Mouse (Mus musculus): ENCODE results near the gene Wdpcp. TPM values are rescaled to one million over a fixed set of nuclear protein-coding genes. Genes with fewer than 3 reads are reported as not detected.
A peak's percentile ranks its signal among the peaks of the same experiment; 100 is the strongest.

Gene Wdpcp
- polyA plus RNA-seq, 1 experiment from 2014 or later, result 9.3 TPM

DNA sequence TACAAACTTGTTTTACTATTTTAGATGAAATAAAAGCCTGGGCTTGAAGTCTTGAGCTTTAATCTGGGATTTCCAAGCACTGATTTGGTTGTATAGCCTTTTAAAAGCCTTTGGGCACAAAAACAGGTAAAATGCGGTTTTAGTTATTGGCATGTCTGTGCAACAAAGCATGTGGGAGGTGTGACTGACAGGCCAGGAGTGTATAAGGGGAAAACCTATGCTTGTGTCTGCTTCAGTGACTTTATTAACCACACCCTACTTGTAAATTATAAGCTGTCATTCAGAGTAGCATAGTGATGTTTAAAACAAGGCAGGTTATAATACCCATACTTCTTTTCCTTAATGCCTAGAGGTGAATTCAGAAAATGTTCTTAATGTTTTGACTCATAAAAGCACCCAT is 254.5 kb downstream of the Wdpcp start:
- H3K9me3 ChIP-seq, result no peaks in the 10 kb centered on the region
- H3K27me3 ChIP-seq, result no peaks in the 10 kb centered on the region
- H3K9ac ChIP-seq, result no peak overlapping the region
- H3K27ac ChIP-seq, result no peak overlapping the region
- ATAC-seq (ENCODE audit: low FRiP score, low read depth), result no peak
- H3K4me1 ChIP-seq, result no peaks in the 10 kb centered on the region
- no peak overlapping the region for H3K4me2 ChIP-seq (replicated peaks)
- H3K36me3 ChIP-seq, result no peaks in the 10 kb centered on the region
- no peak overlapping the region for H3K4me3 ChIP-seq
- 64% methylated on average over 1 of the region's 1 CpGs for WGBS

DNA sequence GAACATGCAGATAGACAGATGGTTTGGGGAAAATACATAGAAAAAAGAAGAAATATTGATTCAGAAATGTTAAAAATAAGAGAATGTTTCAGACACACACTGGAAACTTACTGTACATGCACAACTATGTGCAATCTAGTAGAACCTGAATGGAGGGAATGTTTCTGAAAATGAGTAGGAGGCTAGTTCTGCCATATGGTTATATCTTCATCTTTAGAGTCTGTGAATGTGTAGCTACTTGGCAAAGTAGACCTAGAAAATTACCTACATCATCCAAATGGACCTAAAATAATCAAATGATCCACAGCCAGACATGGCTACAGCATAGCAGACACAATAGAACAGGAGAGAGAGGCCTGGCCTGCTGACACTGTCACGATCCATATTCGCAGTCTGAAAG is 275.0 kb downstream of the Wdpcp start:
- H3K36me3 ChIP-seq, result no peaks in the 10 kb centered on the region
- H3K9ac ChIP-seq, result no peak overlapping the region
- H3K4me2 ChIP-seq (replicated peaks), result no peak overlapping the region
- WGBS, result 93% methylated on average over 2 of the region's 2 CpGs
- no peak overlapping the region for H3K4me3 ChIP-seq
- no peak for ATAC-seq (ENCODE audit: low FRiP score, low read depth)
- H3K4me1 ChIP-seq, result no peaks in the 10 kb centered on the region
- H3K27ac ChIP-seq, result no peak overlapping the region
- H3K9me3 ChIP-seq, result no peaks in the 10 kb centered on the region
- H3K27me3 ChIP-seq, result no peaks in the 10 kb centered on the region

DNA sequence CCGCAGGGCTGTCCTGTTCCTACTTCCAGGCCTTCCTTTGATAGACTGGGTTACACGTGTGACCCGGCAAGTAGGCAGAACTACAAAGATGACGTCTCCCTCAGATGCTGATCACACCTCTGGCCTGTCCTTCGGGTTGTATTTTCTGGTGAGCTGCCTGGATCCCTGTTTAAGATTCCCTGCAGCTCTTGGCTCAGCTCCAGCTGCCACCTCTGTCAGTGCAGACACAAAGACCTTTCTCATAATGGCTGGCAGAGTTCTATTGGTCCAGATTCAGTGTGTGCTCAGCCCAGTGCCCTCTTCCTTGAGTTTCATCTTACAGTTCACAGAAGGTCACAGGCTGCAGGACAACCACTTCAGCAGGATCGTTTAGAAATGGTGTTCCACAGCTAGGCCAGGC is 292.0 kb downstream of the Wdpcp start:
- Histone ChIP-seq H3K4me2 (replicated peaks) (no peak overlapping the region), H3K27ac (no peak overlapping the region), H3K4me3 (no peak overlapping the region), H3K27me3 (no peaks in the 10 kb centered on the region), H3K36me3 (no peaks in the 10 kb centered on the region), H3K9me3 (peaks cover 6% of the 10 kb centered on the region; the same call in 1 of the 2 replicates), H3K4me1 (0 out of 2 replicates have a peak, but pooled peaks cover 3% of the 10 kb centered on the region), H3K9ac (no peak overlapping the region)
- no peak for ATAC-seq (ENCODE audit: low FRiP score, low read depth)
- WGBS, result 36% methylated on average over 6 of the region's 6 CpGs

DNA sequence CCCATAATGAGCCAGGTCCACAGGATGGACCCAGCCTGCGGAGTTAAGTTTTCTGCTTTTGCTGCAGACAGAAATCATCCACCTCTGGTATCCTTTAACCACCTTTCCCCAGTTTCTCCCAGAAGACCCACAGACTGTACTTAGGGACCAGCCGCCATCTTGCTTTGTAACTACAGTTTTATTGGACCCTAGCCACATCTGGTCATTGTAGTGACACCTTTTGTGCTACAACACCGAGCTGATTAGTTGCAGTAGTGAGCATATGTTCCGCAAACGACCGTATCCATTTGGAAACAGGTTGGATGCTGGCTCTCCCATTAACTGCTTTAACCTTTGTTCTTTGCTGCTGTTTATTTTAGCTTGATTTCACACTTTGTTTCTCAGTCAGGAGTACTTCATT is 292.5 kb downstream of the Wdpcp start:
- no peaks in the 10 kb centered on the region for H3K36me3 ChIP-seq
- no peaks in the 10 kb centered on the region for H3K27me3 ChIP-seq
- H3K4me3 ChIP-seq, result no peak overlapping the region
- no peak overlapping the region for H3K4me2 ChIP-seq (replicated peaks)
- H3K9ac ChIP-seq, result no peak overlapping the region
- H3K4me1 ChIP-seq, result 0 out of 2 replicates have a peak, but pooled peaks cover 3% of the 10 kb centered on the region
- no peak for ATAC-seq (ENCODE audit: low FRiP score, low read depth)
- WGBS, result 42% methylated on average over 6 of the region's 6 CpGs
- no peak overlapping the region for H3K27ac ChIP-seq
- H3K9me3 ChIP-seq, result peaks cover 6% of the 10 kb centered on the region; the same call in 1 of the 2 replicates

DNA sequence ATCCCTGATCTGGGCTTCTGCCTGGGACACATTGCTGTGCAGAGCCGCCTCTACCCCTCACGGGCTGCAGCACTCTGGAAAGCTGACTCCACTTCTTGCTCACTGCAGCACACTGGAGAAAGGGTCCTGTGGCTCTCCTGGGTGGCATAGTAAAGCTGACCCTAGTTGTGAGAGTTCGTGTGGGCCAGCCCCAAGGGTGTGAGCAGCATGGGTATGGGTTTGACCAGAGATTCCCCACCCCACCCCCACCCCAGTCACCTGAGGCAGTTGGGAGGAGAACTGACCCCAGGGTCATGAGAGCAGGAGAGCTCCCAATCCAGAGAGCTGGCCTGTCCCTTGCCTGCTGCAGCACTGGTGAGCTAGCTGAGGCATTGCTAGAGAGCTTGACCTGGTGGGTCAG is 296.6 kb downstream of the Wdpcp start:
- Histone ChIP-seq H3K36me3 (no peaks in the 10 kb centered on the region), H3K9ac (no peak overlapping the region), H3K27me3 (no peaks in the 10 kb centered on the region), H3K4me3 (no peak overlapping the region), H3K4me1 (0 out of 2 replicates have a peak, but pooled peaks cover 3% of the 10 kb centered on the region), H3K9me3 (no peaks in the 10 kb centered on the region), H3K4me2 (replicated peaks) (no peak overlapping the region), H3K27ac (no peak overlapping the region)
- 66% methylated on average over 3 of the region's 3 CpGs for WGBS
- ATAC-seq (ENCODE audit: low FRiP score, low read depth), result peak; percentile 40; the same call in 1 of the 2 replicates

DNA sequence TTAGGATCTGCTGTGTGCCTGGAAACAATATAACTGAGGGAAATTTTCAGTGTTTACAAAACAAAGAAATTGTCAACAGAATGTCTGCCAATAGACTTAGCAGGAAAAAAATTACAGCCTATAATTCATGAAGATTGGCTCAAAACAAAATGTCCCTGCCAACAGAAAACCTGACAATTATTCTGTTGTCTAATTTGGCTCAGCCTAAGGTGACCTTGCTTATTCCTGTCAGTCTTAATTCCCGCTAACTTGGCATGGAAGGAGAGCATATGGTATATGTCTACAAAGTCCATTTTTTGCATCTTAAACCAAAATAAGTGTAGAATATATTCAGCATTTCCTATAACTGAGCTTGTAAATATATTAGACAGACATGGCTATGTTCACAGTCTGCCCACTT is 298.8 kb downstream of the Wdpcp start:
- no peaks in the 10 kb centered on the region for H3K4me1 ChIP-seq
- H3K4me3 ChIP-seq, result no peak overlapping the region
- no peaks in the 10 kb centered on the region for H3K36me3 ChIP-seq
- no peak for ATAC-seq (ENCODE audit: low FRiP score, low read depth)
- H3K9me3 ChIP-seq, result no peaks in the 10 kb centered on the region
- 88% methylated on average over 1 of the region's 1 CpGs for WGBS
- no peaks in the 10 kb centered on the region for H3K27me3 ChIP-seq
- H3K27ac ChIP-seq, result no peak overlapping the region
- H3K4me2 ChIP-seq (replicated peaks), result no peak overlapping the region
- H3K9ac ChIP-seq, result no peak overlapping the region

DNA sequence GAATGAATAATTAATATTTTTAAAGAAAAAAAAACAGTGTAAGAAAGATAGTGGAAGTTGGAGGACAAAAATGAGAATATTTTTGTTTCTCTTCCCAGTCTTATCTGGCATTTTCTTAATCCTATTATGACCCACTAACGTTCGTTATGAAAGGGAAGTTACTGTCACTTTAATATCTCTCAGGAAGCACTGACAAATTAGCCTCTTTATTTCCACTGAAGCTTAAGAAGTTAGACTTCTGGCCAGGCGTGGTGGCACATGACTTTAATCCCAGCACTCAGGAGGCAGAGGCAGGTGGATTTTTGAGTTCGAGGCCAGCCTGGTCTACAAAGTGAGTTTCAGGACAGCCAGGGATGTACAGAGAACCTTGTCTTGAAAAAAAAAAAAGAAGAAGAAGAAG is 299.7 kb downstream of the Wdpcp start:
- Histone ChIP-seq H3K27ac (no peak overlapping the region), H3K27me3 (no peaks in the 10 kb centered on the region), H3K9ac (no peak overlapping the region), H3K4me1 (no peaks in the 10 kb centered on the region), H3K9me3 (no peaks in the 10 kb centered on the region), H3K4me2 (replicated peaks) (no peak overlapping the region), H3K4me3 (no peak overlapping the region), H3K36me3 (no peaks in the 10 kb centered on the region)
- 72% methylated on average over 4 of the region's 4 CpGs for WGBS
- no peak for ATAC-seq (ENCODE audit: low FRiP score, low read depth)

DNA sequence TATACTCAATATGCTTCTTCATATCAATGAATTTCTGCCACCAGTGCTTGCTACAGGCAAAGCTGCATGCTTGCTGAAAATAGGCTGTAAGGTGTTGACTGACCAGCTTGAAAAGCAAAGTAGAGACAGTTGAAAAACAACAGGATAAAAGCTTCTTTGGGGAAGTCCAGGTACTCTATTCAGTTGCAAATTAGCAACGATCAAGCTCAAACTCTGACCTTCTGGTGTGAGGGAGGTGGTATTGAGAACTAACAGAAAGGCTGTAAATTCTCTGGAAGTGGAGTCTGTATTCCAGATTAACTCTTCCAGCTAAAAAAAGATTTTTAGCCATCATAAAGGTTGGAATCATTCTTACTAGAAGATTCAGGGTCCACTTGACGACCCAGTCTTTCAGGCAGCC is 303.0 kb downstream of the Wdpcp start:
- H3K4me1 ChIP-seq, result no peaks in the 10 kb centered on the region

DNA sequence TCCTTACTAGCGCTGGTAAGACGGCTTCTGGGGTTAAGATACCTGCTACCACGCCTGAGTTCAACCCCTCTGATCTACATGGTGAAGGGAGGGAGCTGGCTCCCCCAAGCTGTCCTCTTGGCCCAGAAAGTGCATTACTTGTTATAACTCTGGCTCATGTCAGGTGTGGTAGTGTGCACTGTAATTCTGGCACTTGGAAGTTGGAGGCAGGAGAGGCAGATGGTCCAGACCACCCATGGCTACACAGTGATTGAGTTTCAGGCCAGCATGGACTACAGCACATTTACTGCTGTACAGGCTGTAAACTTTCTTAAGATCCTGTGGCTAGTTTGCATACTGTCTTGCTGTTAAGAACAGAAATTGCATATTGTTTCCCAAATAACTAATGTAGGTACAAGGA is 322.7 kb downstream of the Wdpcp start:
- Histone ChIP-seq H3K27ac (no peak overlapping the region), H3K9me3 (no peaks in the 10 kb centered on the region), H3K4me1 (no peaks in the 10 kb centered on the region), H3K4me2 (replicated peaks) (no peak overlapping the region), H3K9ac (no peak overlapping the region), H3K36me3 (no peaks in the 10 kb centered on the region), H3K4me3 (no peak overlapping the region), H3K27me3 (no peaks in the 10 kb centered on the region)
- 82% methylated on average over 3 of the region's 3 CpGs for WGBS
- ATAC-seq (ENCODE audit: low FRiP score, low read depth), result no peak

More for the DNA sequence above, 303.0 kb downstream of the Wdpcp start:
- no peaks in the 10 kb centered on the region for H3K27me3 ChIP-seq
- 73% methylated on average over 2 of the region's 2 CpGs for WGBS
- no peak overlapping the region for H3K9ac ChIP-seq
- H3K9me3 ChIP-seq, result no peaks in the 10 kb centered on the region; the same call in 1 of the 2 replicates
- no peak overlapping the region for H3K4me3 ChIP-seq
- H3K4me2 ChIP-seq (replicated peaks), result no peak overlapping the region
- H3K36me3 ChIP-seq, result no peaks in the 10 kb centered on the region
- no peak overlapping the region for H3K27ac ChIP-seq
- ATAC-seq (ENCODE audit: low FRiP score, low read depth), result no peak

DNA sequence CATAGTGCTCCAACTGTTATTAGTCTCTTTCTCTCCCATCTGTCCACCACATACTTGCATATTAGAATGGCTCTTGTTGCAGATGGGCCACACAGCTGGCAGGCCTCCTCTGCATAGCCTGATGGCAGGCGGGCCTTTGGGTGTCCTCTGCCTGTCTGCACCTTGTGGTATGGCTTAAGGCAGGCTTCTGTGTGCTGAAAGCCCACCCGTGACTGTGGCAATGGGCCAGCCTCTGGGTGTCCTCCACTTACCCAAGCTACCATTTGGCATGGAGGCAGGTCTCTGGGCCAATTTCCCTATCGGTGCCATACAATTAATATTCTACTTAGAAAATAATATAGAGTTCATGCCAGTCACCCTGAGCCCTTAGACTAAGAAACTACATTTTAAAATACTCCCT is 350.5 kb downstream of the Wdpcp start:
- no peaks in the 10 kb centered on the region for H3K4me1 ChIP-seq
- no peak overlapping the region for H3K4me2 ChIP-seq (replicated peaks)
- WGBS, result 85% methylated on average over 3 of the region's 3 CpGs
- no peaks in the 10 kb centered on the region for H3K9me3 ChIP-seq
- no peaks in the 10 kb centered on the region for H3K36me3 ChIP-seq
- H3K27me3 ChIP-seq, result no peaks in the 10 kb centered on the region
- no peak overlapping the region for H3K9ac ChIP-seq
- H3K27ac ChIP-seq, result no peak overlapping the region
- ATAC-seq (ENCODE audit: low FRiP score, low read depth), result no peak
- H3K4me3 ChIP-seq, result no peak overlapping the region

Small RNA genes within 50 kb of the gene (microRNA-seq; reads per million reads assigned to microRNA genes)
- gene Gm22990, result not detected

Other genes starting within 250 kb of the Wdpcp start
- gene Ugp2, start 201.0 kb upstream of the Wdpcp start, polyA plus RNA-seq (2015; fragmentation: Nextera tagmentation; extraction: Ambion mirVana), result 101 and 109 TPM in 2 replicates
- gene Mdh1, start 132 bp downstream of the Wdpcp start, polyA plus RNA-seq (2015; fragmentation: Nextera tagmentation; extraction: Ambion mirVana), result 366 and 374 TPM in 2 replicates

Measured in limb, embryonic 13.5 days (tissue).